Mouse (Mus musculus) MEL (cell line): ENCODE data around the gene Traf2. TPM values are rescaled to one million over a fixed set of nuclear protein-coding genes. Genes with fewer than 3 reads are reported as not detected.

ENCODE experiments used
- DNase-seq: peaks from one replicate; pipeline ENCODE4 v3.0.0; 2011; ENCODE audit warnings: low read depth, low spot score
- H3K27ac ChIP-seq: 2 replicates; pipeline ENCODE4 v1.5.1; 2012; ENCODE audit warnings: low read depth, mild to moderate bottlenecking, control low read depth, low read length, moderate library complexity; ENCODE audit not compliant: control insufficient read depth
- H3K27me3 ChIP-seq, 2 experiments: fragments of 150-350 bp in 1 of 2; sonication (generic) in 1 of 2; 2 replicates each; pipeline ENCODE4 v1.6.1; 2012; ENCODE audit warnings: low read length in 2 of 2, mild to moderate bottlenecking in 2 of 2, improper control_type of control experiment in 1 of 2, moderate library complexity in 1 of 2; ENCODE audit not compliant: insufficient read depth in 2 of 2, control insufficient read depth in 1 of 2
- H3K36me3 ChIP-seq, 2 experiments: 2 replicates each; pipeline ENCODE4 v1.6.1; 2012 to 2014; ENCODE audit warnings: low read length in 2 of 2, improper control_type of control experiment in 1 of 2, inconsistent platforms in 1 of 2, mild to moderate bottlenecking in 1 of 2; ENCODE audit not compliant: insufficient read depth in 2 of 2, control insufficient read depth in 1 of 2
- H3K4me1 ChIP-seq, 2 experiments: fragments of 150-350 bp in 1 of 2; sonication (generic) in 1 of 2; 2 replicates each; pipeline ENCODE4 v1.6.1; 2012; ENCODE audit warnings: low read length in 2 of 2, improper control_type of control experiment in 1 of 2, mild to moderate bottlenecking in 1 of 2; ENCODE audit not compliant: insufficient read depth in 2 of 2, control insufficient read depth in 1 of 2
- H3K4me3 ChIP-seq, 2 experiments: fragments of 150-350 bp in 1 of 2; sonication (generic) in 1 of 2; 2 replicates each; pipeline ENCODE4 v1.5.1; 2012; ENCODE audit warnings: low read depth in 2 of 2, low read length in 2 of 2, mild to moderate bottlenecking in 2 of 2, moderate library complexity in 2 of 2, control low read depth in 1 of 2, improper control_type of control experiment in 1 of 2; ENCODE audit not compliant: control insufficient read depth in 1 of 2, insufficient read depth in 1 of 2
- H3K79me2 ChIP-seq: 2 replicates; pipeline ENCODE4 v1.6.1; 2012; ENCODE audit warnings: mild to moderate bottlenecking, low read length, moderate library complexity; ENCODE audit not compliant: control insufficient read depth, poor library complexity, insufficient read depth
- H3K9ac ChIP-seq: 2 replicates; pipeline ENCODE4 v1.6.1; 2012; ENCODE audit warnings: low read depth, mild to moderate bottlenecking, control low read depth, low read length, moderate library complexity; ENCODE audit not compliant: control insufficient read depth, poor library complexity, severe bottlenecking
- H3K9me3 ChIP-seq: fragments of 150-350 bp; sonication (generic); replicated peaks from 2 replicates; pipeline ENCODE4 v1.6.1; 2012; ENCODE audit warnings: mild to moderate bottlenecking, low read length, improper control_type of control experiment, moderate library complexity; ENCODE audit not compliant: insufficient read depth
- CHD2 ChIP-seq: IDR thresholded peaks from 2 replicates; pipeline ENCODE4 v1.6.1; 2011; ENCODE audit warnings: low read length, improper control_type of control experiment
- CTCF ChIP-seq, 3 experiments: IDR thresholded peaks in 2 of 3; conservative IDR thresholded peaks in 1 of 3; 2 replicates each; pipeline ENCODE4 v1.5.1; 2011 to 2012; ENCODE audit warnings: low read length in 3 of 3, low read depth in 2 of 3, mild to moderate bottlenecking in 2 of 3, improper control_type of control experiment in 1 of 3, inconsistent platforms in 1 of 3, mixed read lengths in 1 of 3, moderate library complexity in 1 of 3; ENCODE audit not compliant: control insufficient read depth in 1 of 3, insufficient read depth in 1 of 3, poor library complexity in 1 of 3, severe bottlenecking in 1 of 3
- ELF1 ChIP-seq: IDR thresholded peaks from 2 replicates; pipeline ENCODE4 v1.6.1; 2014; ENCODE audit warnings: low read depth, mild to moderate bottlenecking, inconsistent platforms, low read length, improper control_type of control experiment, moderate library complexity
- GATA1 ChIP-seq: IDR thresholded peaks from 2 replicates; pipeline ENCODE4 v1.6.1; 2011; ENCODE audit warnings: low read depth, low read length, improper control_type of control experiment
- HCFC1 ChIP-seq: IDR thresholded peaks from 2 replicates; pipeline ENCODE4 v1.6.1; 2012; ENCODE audit warnings: low read depth, mild to moderate bottlenecking, inconsistent platforms, low read length, improper control_type of control experiment, moderate library complexity
- KAT2A ChIP-seq: conservative IDR thresholded peaks from 2 replicates; pipeline ENCODE4 v1.6.1; 2012; ENCODE audit warnings: low read depth, low read length, improper control_type of control experiment, inconsistent platforms
- MAFK ChIP-seq: IDR thresholded peaks from 2 replicates; pipeline ENCODE4 v1.6.1; 2011; ENCODE audit warnings: low read depth, mild to moderate bottlenecking, low read length, improper control_type of control experiment, borderline replicate concordance
- MAZ ChIP-seq: IDR thresholded peaks from 2 replicates; pipeline ENCODE4 v1.6.1; 2012; ENCODE audit warnings: low read depth, mild to moderate bottlenecking, inconsistent platforms, low read length, improper control_type of control experiment
- MXI1 ChIP-seq: IDR thresholded peaks from 2 replicates; pipeline ENCODE4 v1.6.1; 2011; ENCODE audit warnings: mild to moderate bottlenecking, low read depth, low read length, improper control_type of control experiment
- MYB ChIP-seq: IDR thresholded peaks from 2 replicates; pipeline ENCODE4 v1.6.1; 2011; ENCODE audit warnings: mild to moderate bottlenecking, low read depth, low read length, improper control_type of control experiment
- MYC ChIP-seq: IDR thresholded peaks from 2 replicates; pipeline ENCODE4 v1.6.1; 2011; ENCODE audit warnings: low read depth, mild to moderate bottlenecking, low read length, improper control_type of control experiment, moderate library complexity
- NELFE ChIP-seq: IDR thresholded peaks from 2 replicates; pipeline ENCODE4 v1.6.1; 2011; ENCODE audit warnings: low read depth, low read length, improper control_type of control experiment
- NRF1 ChIP-seq: IDR thresholded peaks from 2 replicates; pipeline ENCODE4 v1.6.1; 2014; ENCODE audit warnings: low read depth, mild to moderate bottlenecking, inconsistent platforms, low read length, improper control_type of control experiment, moderate library complexity; ENCODE audit not compliant: poor library complexity, insufficient read depth, severe bottlenecking
- RAD21 ChIP-seq: IDR thresholded peaks from 2 replicates; pipeline ENCODE4 v1.6.1; 2011; ENCODE audit warnings: mild to moderate bottlenecking, low read depth, low read length, improper control_type of control experiment
- SIN3A ChIP-seq: IDR thresholded peaks from 2 replicates; pipeline ENCODE4 v1.6.1; 2012; ENCODE audit warnings: low read length, improper control_type of control experiment, inconsistent platforms
- SMC3 ChIP-seq: IDR thresholded peaks from 2 replicates; pipeline ENCODE4 v1.6.1; 2011; ENCODE audit warnings: low read depth, low read length, improper control_type of control experiment
- TAL1 ChIP-seq: IDR thresholded peaks from 2 replicates; pipeline ENCODE4 v1.6.1; 2012; ENCODE audit warnings: mild to moderate bottlenecking, inconsistent platforms, low read length, moderate library complexity, mixed read lengths
- TBP ChIP-seq: IDR thresholded peaks from 2 replicates; pipeline ENCODE4 v1.8.0; 2011; ENCODE audit warnings: low read depth, low read length, improper control_type of control experiment
- TCF12 ChIP-seq: IDR thresholded peaks from 2 replicates; pipeline ENCODE4 v1.6.1; 2014; ENCODE audit warnings: low read depth, mild to moderate bottlenecking, inconsistent platforms, low read length, improper control_type of control experiment, moderate library complexity
- USF2 ChIP-seq, 2 experiments: IDR thresholded peaks; 2 replicates each; pipeline ENCODE4 v1.6.1; 2011 to 2012; ENCODE audit warnings: improper control_type of control experiment in 2 of 2, low read length in 2 of 2, borderline replicate concordance in 1 of 2, inconsistent platforms in 1 of 2, low read depth in 1 of 2, mild to moderate bottlenecking in 1 of 2; ENCODE audit not compliant: insufficient read depth in 1 of 2
- ZKSCAN1 ChIP-seq: IDR thresholded peaks from 2 replicates; pipeline ENCODE4 v1.6.1; 2012; ENCODE audit warnings: low read depth, mild to moderate bottlenecking, inconsistent platforms, low read length, improper control_type of control experiment, moderate library complexity
- ZMIZ1 ChIP-seq: IDR thresholded peaks from 2 replicates; pipeline ENCODE4 v1.6.1; 2012; ENCODE audit warnings: low read depth, mild to moderate bottlenecking, inconsistent platforms, low read length, improper control_type of control experiment, moderate library complexity
- ZNF384 ChIP-seq: IDR thresholded peaks from 2 replicates; pipeline ENCODE4 v1.6.1; 2012; ENCODE audit warnings: low read depth, mild to moderate bottlenecking, inconsistent platforms, low read length, improper control_type of control experiment
- polyA plus RNA-seq, 2 experiments: library from polyadenylated mRNA; stranded (reverse) in 1 of 2; unstranded in 1 of 2; fragments of >175 nt in 1 of 2; fragments of >200 nt in 1 of 2; gene quantifications; 2 replicates each; pipeline versions ENCODE4 v1.2.1 to v1.2.4; 2012; ENCODE audit warnings: low replicate concordance in 2 of 2, low read depth in 1 of 2; ENCODE audit not compliant: insufficient read length in 2 of 2, insufficient read depth in 1 of 2, missing spikeins in 1 of 2
- total RNA-seq: library from RNA; depleted of rRNA; stranded (reverse); fragments of 300-350 nt; gene quantifications from 2 replicates; pipeline ENCODE4 v1.2.3, GENCODE M21; 2012

Gene Traf2
- total and polyA plus RNA-seq, 3 experiments = 19.9 to 28.3 TPM; not detected in 1

GRCm38 (mm10) chr2:25574579-25575431 is 28.1 kb upstream of the Traf2 start, which contains the start of the genes Mamdc4 and Phpt1 (continued):
- TF ChIP-seq TCF12 = 0 out of 2 replicates have a peak, but pooled peaks have one; percentile 30
- peak; percentile 87 for TF ChIP-seq CHD2
- TF ChIP-seq ELF1 = peak; percentile 30; the same call in 1 of the 2 replicates
- TF ChIP-seq TBP = peak; percentile 92

- H3K4me1 ChIP-seq = peaks cover 0 to 10% of the 10 kb centered on the region in 2 experiments; a peak in 1 of 4 replicates
- no peak for TF ChIP-seq MYB
- no peak for TF ChIP-seq USF2 (IDR thresholded peaks at IDR 0.05; ENCODE audit: borderline replicate concordance in 1 of 2, insufficient read depth in 1 of 2, low read depth in 1 of 2, low read length in 2 of 2)
- TF ChIP-seq MAFK = no peak
- TF ChIP-seq KAT2A = no peak
- TF ChIP-seq CHD2 = no peak
- TF ChIP-seq RAD21 = no peak
- no peak for TF ChIP-seq TCF12
- no peak for TF ChIP-seq SIN3A
- no peak for TF ChIP-seq NRF1
- H3K9ac ChIP-seq = peak overlapping the region; percentile 71
- peaks cover 7% of the 10 kb centered on the region for H3K79me2 ChIP-seq
- no peak for DNase-seq
- H3K27me3 ChIP-seq = no peaks in the 10 kb centered on the region
- no peaks in the 10 kb centered on the region for H3K9me3 ChIP-seq
- H3K4me3 ChIP-seq = peak overlapping the region; percentile 60 to 81
- H3K36me3 ChIP-seq = peaks cover 0 to 4% of the 10 kb centered on the region in 2 experiments; a peak in 1 of 4 replicates
- H3K27ac ChIP-seq = no peak overlapping the region
Measured at GRCm38 (mm10) chr2:25574136-25574535, 27.4 kb upstream of the Traf2 start.

GRCm38 (mm10) chr2:25573068-25573467 is 26.3 kb upstream of the Traf2 start:
- Histone ChIP-seq H3K9me3 (no peaks in the 10 kb centered on the region), H3K36me3 (peaks cover 0 to 4% of the 10 kb centered on the region in 2 experiments; a peak in 1 of 4 replicates), H3K4me1 (peaks cover 0 to 10% of the 10 kb centered on the region in 2 experiments; a peak in 1 of 4 replicates), H3K9ac (no peak overlapping the region), H3K27me3 (no peaks in the 10 kb centered on the region), H3K27ac (no peak overlapping the region), H3K79me2 (peaks cover 7% of the 10 kb centered on the region), H3K4me3 (no peak overlapping the region)
- TF ChIP-seq ZKSCAN1 (no peak), HCFC1 (no peak), MYC (no peak), SMC3 (no peak), CTCF (IDR thresholded peaks at IDR 0.05 in 2 of 3, conservative IDR thresholded peaks at IDR 0.05 in 1 of 3; ENCODE audit: control insufficient read depth in 1 of 3, insufficient read depth in 1 of 3, low read depth in 2 of 3, low read length in 3 of 3, poor library complexity in 1 of 3, severe bottlenecking in 1 of 3) (no peak), GATA1 (no peak), ZMIZ1 (no peak), TAL1 (no peak), MXI1 (no peak), ELF1 (no peak), MAZ (no peak), NELFE (no peak), ZNF384 (no peak), NRF1 (no peak)
- no peak for DNase-seq
